Mouse (Mus musculus) spleen, postnatal 14 days (tissue): ENCODE data around the gene Ifna16.

Experiments used
- DNase-seq, 2 experiments: peaks; one replicate each; pipeline ENCODE4 v3.0.0; 2021 to 2022; ENCODE audit warnings: low spot score in 2 of 2

The Ifna16 gene

DNA sequence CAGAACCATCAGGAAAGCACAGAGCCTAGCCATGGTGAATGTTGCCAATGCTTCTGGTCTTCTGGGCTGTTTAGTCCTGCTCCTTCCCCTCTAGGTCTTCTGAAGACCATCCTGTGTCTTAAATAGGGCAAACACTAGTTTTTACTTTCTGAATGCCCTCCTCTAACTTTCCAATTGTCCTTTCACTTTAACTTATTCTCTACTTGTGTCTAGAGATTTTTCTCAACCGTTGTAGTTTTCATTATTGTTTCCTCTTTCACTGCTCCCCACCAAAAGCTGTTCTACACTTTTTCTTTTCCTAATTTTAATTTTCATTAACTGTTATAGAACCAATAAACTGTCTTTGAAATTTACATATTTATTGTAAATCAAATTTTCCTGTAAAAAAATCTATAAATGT lies at the start of gene Ifna16:
Ifna16 (minus strand) TSS at position 101 of the 400 bp plus-strand sequence.
- no peak for DNase-seq

DNA sequence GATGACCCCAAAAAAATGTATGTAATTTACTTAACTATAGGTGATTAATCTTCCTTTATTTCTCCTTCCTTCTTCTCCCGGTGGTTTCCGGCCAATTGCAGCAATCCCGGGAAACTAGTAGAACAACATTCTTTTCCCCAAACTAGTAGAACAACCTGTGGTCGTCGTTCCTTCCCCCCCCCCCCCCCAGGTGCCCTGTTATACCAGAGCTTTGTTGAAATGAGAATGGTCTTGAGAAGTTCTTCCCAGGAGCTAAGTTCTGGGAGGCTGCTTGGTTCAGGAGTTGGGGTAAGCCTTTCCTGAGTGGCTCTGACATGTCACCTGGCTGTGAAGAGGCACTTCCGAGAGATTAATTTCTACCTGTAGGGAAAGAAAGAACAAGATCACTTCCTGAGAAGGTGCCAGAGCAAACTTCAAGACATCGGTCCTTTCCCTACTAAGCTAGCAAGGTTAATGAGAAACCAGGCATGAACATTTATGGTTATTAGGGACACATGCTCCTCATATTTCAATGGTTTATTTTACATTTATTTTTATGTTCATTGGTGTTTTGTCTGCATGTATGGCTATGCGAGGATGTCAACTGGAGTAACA lies 46.9 kb upstream of the Ifna16 start:
- no peak for DNase-seq

DNA sequence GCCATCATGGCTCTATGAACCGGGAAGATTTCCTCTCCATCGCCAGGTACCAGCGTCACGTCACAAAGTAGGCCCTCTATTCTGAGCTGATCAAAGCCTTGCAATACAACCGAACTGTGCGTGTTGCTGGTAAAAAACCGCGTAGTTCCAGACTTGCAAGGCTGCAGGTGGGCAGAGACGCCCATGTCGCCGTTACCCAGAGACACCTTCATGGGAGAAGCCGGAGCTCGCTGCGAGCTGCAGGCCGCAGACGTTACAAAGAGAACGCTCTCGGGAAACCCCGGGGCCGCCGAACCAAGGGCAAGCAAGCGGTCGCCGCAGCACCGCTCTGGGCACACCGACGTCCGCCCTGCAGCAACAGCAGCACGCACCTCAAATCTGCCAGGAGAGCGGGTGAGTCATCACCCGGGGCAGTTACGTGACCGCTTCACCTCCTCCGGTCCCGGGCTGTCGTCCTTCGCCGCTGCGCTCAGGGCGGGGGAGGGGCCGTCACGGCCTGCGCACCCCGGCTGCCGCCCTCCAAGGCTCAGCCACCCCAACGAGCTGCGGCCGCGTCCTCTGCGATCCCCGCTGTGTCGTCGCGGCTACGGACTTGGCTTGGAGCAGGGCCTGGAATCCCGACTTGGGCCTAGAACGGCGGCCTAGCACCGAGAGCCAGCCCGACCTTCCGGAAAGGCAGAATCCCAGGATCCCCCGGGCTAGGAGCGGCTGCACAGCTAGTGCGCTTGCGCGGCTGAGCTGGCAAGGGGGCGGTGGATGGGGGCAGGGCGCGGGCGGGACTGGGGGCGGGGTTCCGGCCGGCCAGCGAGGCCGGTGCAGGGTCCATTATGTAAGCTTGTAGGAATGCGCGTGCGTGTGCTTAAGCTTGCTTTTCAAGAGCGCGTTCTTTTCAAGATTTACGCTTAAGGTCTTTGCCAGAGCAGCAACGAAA lies 45.3 kb upstream of the Ifna16 start, which contains the start of the genes Gm26566 and Klhl9:
Gm26566 (plus strand) TSS at position 15 of the 931 bp plus-strand sequence.
Klhl9 (minus strand) TSS at position 675 of the 931 bp plus-strand sequence.
- DNase-seq: peak; percentile 75

DNA sequence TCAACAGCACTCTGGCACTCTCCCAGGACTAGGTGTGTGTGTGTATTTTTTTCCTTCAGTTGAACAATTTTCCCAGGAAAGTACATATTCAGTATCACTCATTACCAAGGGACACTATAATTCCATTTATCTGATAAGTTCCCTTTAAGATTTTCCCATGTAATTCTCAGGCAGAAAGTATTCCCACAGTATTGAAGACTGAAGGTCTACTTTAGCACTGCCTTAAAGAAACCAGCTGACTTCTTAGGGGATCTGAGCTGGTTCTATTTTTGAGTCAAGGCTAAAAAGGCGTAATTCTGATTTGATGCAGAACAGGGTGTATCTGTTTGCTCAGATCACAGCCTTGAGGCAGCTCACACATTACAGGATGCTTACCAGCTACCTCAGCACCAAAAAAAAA lies 42.0 kb upstream of the Ifna16 start:
- no peak for DNase-seq

DNA sequence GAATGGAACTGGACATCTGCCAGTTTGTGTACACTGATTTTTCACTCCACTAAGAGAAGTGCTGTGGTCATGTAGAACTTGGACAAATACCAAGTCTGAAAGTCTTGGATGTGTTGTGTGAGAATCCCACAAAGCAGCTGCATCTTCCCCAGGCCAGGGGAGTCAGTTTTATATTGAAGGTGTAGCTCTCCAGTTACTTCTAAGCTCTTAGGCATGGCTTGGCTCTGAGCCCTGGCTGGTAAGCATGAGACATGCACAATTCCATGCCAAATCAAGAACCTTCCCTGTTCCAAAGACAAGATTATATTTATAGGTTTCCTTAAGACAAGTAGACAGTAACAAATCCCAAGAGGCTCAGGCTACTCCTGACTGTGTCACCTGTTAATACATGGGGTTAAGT lies 38.3 kb upstream of the Ifna16 start:
- DNase-seq: no peak

DNA sequence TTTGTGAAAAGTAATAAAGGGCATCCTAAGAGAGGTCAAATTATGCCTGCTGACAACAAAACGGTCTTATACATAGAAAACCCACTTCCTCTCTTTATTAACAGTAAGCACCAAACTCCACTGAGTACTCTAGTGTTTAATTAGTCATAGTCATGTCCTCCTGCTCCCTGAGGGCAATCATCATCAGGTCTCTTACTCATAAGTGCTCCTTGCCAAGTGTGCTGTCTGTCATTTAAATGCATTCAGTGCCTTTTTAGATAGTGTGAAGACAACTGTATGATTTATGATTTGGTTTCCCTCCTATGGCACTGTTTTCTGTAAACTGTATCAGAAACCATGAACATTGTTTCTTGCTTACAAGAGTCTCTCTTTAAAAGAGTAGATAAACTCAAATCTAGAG lies 37.6 kb upstream of the Ifna16 start:
- DNase-seq: no peak

DNA sequence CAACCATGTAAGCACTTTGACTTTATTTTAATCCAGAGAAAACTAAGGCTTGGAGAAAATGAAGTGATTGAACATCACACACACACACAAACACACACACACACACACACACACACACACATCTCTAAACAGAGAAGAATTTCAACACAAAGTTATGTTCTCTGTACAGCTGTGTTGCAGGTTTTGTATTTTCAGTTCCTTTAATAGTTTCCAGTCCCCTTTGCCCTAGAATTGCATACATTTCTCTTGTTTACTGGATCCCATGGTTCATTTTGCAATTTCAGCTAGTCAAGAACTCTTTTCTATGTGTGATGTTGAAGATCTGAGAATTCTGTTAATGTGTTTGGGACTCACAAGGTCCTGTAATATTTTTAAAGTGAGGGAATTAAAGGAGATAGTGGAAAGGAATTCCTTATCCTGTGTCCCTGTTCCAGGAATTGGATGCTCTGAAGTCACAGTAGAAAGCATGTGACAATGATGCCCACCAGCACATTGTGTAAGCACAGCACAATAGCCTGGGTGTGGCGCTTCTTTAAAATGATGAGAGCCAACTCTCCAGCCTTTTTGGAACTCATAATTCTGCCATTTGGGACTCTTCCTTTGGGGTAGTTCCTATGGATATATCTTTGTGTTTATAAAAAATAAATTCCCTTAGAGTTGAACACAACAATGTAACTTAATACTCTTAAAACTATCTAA lies 30.6 kb upstream of the Ifna16 start:
- no peak for DNase-seq

DNA sequence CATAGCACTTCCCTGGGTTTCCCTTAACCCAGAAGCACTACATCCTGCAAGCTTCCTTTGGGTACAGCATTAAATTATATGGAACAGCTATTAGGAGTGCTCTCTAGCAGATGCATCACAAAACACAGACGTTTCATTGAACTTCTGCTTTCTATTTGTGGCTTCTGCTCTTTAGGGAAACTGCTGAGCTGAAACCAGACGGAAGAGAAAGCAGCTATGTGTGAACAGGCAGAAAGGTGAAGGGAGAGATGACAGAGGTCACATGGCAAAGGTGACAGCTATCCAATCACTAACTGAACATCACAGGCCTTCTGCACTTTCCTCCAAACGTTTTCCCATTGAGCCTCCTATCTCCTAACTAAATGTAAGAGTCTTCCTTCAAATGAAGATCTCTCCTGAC lies 29.2 kb upstream of the Ifna16 start:
- DNase-seq: no peak

DNA sequence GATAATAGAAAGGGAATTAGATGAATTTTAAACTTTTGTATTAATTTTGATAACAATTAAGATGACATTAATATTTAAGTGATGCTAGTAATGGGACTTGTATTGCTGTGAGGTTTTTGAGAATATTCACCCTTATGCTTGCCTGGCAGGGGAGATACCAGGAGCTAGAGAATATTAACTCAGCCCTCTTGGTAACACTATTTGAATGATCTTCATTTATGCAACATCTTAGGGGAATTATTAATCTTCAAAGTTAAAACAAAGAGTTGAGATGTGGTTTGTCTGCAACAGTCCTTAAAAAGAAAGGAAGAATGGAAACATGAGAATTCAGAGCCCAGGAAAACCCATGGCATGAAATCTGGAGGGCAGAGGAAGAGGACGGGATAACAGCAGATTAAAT lies 22.6 kb upstream of the Ifna16 start:
- DNase-seq: no peak

DNA sequence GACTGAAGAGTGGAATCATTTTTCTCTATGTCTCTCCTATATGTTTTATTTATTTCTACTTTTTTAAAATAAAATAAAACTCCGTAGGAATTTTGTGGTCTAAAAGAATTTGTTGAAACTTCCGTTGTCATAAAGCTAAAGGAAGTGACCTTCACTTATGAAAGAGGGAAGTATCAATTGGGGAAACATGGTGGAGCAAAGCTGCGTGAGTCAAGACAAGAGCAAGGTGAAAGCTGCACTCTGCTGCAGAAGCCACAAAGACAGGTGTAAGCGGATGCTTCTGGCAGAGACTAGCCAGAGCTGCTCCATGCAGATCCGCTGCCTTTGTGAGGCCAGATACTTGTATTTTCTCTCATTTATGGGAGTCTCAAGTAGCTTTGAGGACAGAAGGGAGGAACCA lies 22.1 kb upstream of the Ifna16 start:
- no peak for DNase-seq

DNA sequence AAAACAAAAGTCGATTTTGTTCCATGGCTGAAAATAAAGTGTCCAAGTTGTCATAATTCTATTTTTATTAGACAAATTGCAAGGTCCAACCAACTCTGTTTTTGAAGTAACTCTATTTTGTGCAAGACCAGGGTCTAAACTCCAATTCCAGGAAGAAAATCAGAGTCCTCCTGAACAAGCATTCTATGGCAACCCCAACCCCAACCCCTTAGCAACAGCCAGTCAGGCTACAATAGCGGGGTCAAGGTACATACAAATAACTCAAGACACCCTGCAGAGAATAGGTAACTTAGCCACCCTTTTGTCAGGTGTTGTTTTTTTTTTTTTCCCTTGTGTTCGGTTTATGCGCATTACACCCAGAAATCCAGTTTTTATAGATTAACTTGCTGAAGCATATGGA lies 21.0 kb upstream of the Ifna16 start:
- DNase-seq: no peak

DNA sequence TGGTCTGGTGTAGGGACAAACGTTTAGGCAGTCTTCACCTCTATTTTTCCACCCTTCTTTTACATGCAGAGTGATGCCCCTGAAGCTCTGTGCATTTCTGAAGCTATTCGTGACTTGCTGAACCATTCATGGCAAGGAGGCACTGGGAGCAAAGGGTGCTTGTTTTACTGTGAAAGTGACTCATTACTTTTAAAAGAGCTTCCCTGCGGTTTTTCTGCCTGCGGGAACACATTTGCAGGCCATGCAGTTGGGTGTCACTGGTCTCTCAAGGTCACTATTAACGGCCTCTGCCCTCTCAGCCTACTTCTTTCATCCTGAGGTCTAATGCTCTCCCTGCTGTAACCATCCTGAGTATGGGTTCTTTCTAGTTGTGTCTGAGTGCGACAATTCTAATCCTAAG lies 20.4 kb upstream of the Ifna16 start:
- DNase-seq: no peak

DNA sequence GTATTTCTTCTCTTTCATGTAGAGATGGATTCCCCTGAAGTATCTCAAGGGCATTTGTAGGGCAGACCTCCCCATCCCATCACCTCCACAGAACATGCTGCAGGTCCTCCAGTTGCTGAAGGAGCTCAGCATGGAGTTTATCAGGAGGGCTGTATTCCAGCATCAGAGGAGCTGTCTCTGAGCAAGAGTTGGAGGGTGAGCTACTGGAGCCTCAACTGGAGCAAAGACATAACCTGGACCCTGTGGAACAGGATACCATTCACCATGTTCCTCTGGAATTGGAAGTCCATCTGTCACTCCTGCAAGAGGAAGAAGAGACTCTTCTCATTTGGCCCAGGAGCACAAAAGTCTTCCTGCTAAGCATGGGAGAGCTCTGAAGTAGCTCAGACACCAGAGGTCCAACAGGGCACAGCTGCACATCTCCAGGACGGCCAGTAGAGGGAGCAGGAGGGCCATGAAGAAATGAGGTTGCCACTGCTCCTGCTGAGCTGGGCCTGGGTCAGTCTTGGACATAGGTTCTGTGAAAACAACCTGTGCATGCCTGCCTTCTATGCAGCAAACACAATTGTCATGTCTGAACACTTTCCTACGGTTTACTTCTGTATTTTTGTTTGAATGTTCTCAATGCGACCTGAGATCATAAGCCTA lies 19.6 kb upstream of the Ifna16 start:
- DNase-seq: peak; percentile 37 to 62

DNA sequence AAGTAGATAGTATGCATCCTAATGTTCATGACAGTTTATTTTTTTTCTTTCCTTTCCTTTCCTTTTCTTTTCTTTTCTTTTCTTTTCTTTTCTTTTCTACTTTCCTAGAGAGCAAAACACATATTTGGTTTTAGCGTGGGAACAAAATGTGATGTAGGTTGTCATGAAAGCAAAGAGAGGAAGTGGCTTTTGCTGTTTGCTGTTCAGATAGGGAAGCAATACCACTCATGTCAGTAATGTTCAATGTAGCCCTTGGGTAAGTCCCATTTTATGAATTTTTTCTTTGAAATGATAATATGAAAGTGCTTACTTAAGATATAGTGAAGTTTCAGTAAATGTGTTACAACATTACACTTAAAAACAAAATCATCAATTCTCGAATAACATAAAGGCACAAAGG lies 16.7 kb upstream of the Ifna16 start:
- DNase-seq: no peak

DNA sequence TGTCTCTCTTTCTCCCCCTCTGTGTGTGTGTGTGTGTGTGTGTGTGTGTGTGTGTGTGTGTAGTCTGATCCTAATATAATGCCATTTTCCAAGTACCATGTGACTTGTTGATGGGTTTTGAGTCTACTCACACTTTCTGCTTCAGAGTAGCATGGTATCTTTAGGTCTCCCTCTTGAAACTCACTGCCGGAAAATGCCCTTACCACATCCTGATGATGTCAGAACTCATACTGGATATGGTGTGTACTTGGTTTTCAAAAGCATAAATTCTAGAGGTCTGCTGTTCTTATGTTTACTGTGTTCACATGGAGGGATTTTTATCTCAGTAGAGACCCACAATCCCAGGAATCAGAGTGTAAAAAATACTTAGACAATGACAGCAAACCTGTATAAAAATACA lies 15.8 kb upstream of the Ifna16 start:
- no peak for DNase-seq

DNA sequence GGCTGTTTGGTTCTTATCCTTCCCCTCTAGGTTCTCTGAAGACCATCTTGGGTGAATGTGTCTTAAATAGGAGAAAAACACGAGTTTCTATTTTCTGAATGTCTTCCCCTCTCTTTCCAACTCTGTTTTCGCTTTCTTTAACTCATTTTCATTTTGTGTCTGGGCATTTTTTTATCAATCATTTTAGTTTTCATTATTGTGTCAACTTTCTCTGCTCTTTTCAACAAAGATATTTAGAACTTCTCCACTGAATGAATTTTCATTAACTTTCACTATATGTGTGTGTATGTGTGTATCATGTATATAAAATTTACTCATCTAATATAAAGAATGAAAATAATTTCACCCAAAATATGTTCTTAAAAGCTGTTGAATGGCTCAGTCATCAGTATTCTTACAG lies 14.5 kb upstream of the Ifna16 start, which contains the start of gene Ifnab:
Ifnab (minus strand) TSS at position 101 of the 400 bp plus-strand sequence.
- DNase-seq: no peak

DNA sequence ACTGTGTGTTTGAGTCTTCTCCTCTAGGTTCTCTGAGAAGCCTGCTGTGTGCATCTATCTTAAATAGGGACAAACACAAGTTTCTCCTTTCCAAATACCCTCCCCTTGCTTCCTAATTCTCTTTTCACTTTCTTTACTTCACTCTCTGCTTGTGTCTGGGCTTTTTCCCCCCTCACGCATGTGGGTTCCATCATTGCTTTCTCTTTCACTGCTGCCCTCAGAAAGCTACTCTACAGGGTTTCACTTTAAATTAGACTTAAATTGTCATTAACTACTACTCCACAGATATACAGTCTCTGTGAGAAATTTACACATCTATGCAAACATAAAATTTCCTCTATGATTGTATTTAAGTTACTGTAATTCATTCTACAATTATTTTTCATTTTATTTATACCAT lies 7.1 kb upstream of the Ifna16 start, which contains the start of gene Ifna2:
Ifna2 (minus strand) TSS at position 101 of the 400 bp plus-strand sequence.
- DNase-seq: no peak

DNA sequence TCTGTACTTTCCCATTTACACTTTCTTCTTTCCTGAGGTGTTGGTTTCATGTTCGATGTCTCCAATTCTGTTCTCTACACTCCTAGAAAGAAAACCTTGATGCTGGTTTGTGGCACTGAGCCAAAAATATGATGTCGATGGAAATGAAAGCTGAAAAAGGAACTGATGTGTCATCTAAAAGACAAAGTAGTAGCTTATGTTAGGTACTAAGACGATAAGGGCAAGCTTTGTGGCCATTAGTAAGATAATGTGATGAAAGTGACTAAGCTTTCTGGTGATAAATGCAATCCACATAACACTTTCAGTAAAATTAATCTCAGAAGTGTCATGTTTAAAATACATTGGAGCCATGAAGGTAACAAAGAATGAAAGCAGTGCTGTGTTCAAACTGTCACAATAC lies 4.6 kb upstream of the Ifna16 start:
- DNase-seq: no peak

DNA sequence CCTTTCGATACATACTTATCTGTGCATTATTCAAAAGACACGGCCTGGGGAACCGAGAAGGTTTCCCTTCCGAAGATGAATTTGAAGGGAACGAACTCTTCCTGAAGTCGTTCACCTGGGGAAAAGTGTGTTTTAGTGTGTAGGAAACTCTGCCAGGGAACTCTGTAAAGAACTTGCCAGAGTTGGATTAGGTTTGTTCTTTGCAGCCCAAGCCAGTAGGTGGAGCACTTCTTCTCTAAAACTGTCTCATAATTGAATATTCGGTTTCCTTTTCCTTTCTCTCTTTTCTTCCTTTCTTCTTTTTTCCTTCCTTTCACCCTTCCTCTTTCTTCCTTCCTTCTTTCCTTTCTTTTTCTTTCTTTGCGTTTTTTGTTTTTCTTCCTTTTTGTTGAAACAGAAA lies 3.6 kb upstream of the Ifna16 start:
- DNase-seq: no peak

DNA sequence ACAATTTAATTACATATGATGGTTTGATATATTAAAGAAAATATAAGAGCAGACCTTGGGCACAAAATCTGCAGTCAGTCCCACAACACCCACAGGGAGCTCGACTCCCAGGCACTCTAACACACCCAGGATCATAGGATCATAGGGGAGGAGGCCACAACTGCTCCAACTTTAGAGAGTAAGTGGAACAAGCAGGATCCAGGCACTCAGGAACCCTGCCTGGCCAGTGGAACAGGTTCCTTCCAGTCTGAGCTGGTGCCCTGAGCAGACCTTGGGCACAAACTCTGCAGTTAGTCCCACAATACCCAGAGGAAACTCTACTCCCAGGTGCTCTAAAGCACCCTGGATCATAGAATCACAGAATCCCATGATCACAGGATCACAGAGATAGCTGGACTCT lies 21.3 kb downstream of the Ifna16 start:
- DNase-seq: no peak

DNA sequence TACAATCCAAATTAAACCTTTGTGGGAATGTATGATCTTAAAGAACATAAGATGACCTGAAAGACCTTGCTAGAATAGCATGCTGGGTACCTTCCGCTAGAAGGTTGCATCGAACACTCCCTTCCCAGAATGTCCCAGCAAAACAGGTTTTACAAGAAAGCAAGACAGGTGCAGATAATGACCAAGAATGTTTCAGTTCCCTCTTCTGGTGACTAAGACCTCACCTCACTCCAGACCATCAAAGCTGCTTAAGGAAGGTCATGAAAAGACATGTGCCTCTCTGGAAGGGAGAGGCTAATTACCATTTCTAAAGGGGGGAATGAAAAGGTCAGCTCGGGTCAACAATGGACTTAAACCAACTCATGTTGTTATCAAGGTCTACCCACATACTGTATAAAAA lies 23.1 kb downstream of the Ifna16 start:
- DNase-seq: no peak

DNA sequence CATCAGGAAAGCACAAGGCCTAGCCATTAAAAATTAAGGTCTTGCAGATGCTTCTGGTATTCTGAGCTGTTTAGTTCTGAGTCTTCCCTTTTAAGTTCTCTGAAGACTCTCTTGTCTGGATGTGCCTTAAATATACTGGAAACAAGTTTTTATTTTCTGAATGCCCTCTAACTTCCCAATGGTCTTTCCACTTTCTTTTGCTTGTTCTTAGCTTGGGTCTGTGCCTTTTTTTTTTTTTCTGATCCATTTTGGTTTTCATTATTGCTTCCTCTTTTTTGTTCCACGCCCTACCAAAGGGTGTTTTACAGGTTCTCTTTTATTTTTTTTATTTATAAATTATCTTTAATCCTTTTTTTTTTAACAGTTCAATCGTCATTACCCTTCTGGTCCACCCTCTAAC lies 32.4 kb downstream of the Ifna16 start, which contains the start of gene Ifna13:
Ifna13 (minus strand) TSS at position 101 of the 400 bp plus-strand sequence.
- DNase-seq: no peak
